Mouse (Mus musculus) Muller cell, postnatal 12 days (primary cell): Measurements from ENCODE around the gene Mgmt.

Experiments
- DNase-seq: peaks from one replicate; pipeline ENCODE4 v3.0.0-alpha.2; 2015; ENCODE audit errors: inconsistent ontology term

Mgmt gene

DNA sequence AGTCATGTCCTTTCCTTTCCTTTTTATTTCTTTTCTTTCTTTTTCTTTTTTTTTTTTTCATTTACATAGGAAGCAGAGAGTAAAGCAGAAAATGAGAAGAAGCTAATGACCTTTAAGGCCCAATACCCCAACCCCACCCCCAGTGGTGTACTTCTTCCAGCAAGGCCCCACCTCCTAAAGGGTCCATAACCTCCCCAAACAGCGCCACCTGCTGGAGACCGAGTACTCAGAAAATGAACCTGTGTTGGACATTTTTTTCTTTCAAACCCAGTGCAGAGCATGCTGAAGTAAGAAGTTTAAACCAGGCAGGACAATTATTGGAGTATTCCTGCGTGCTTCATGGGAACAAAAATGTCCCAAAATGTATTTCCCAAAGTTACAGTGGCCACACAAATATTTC lies 166.1 kb downstream of the Mgmt start:
- DNase-seq = no peak

DNA sequence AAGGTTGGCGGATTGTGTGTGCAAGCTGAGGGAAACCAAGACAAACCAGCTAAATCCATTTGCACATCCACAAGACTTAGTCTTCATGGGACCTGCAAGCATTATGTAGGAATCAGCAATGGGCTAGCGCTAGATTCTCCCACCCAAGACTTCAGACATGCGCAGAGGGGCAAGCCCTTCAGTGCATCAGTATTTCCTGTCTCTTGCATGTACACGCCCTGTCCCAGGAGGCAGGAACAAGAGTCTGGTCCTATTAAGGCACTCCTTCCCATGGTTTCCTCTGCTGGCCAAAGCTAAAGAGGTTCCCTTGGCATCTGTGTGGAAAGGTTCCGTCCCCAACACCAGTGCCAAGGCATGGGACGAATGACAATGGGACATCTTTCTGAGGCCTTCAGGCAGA lies 166.7 kb downstream of the Mgmt start:
- no peak for DNase-seq

DNA sequence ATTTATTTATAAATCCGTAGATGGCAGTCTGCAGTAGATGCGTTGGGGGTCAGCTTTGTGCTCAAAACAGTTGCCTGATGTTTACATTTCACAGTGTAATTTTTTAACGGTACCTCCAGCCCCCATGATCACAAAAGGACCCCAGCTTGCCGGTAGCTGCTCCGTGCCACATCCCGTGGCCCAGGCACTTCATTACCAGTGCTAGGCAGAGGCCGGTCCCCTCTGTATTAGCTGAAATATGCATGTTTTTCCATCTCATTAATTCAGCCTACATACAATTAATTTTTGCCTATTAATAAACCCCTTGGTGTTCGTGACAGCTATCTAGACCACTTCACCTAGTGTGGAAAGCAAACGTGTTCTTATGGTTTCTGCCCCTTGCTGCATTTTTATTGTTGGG lies 169.8 kb downstream of the Mgmt start:
- no peak for DNase-seq

DNA sequence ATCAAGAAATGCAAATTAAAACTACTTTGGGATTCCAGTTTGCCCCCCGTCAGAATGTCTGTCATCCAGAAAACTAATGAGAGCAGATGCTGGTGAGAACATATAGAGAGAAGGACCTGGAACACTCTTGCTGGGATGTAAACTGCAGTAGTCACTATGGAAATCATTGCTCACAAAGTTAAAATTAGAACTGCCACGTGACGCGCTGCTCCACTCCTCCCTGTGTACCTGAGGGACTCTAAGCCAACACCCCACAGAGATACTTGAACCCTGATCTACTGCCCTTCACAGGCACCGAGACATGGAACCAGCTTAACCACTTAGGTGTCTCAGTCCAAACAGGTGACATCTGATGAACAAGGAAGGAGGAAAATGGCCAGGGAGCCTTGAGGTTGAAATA lies 171.0 kb downstream of the Mgmt start:
- DNase-seq = no peak

DNA sequence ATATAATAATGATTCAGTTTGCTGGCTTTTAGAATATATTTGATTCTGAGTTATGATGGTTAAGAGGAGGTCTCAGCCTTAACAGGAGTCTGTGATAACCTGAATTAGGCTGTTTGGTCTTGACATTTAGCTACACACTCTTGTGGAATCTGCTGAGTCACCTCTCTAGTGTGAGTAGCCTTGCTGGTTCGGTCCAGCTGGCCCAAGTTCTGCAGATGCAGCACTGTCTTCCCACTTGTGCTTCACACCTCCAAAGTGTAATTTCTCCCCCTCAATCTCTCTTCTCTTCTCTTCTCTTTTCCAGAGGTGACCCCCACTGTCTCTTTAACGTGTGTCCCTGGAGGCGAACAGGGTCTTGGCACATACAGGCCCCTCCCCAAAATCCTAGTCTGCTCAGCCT lies 171.8 kb downstream of the Mgmt start:
- DNase-seq = no peak

DNA sequence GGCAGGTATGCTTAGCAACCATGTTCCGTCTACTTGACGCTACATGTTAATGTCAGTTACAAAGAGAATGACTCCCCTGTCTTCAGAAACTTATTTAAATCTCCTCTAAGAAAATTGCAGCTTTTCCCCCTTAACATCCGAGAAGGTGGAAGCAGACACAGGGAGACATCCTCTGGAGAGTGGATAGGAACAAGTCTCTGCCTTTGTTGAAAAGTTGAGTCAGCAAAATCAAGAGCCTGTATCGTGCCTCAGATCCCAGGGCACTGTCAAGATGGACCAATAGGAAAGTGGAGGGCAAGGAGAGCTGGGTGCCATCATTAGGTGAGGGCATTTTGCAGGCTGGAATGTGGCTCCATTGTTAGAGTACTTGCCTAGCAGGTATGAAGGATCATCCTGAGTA lies 172.6 kb downstream of the Mgmt start:
- no peak for DNase-seq

DNA sequence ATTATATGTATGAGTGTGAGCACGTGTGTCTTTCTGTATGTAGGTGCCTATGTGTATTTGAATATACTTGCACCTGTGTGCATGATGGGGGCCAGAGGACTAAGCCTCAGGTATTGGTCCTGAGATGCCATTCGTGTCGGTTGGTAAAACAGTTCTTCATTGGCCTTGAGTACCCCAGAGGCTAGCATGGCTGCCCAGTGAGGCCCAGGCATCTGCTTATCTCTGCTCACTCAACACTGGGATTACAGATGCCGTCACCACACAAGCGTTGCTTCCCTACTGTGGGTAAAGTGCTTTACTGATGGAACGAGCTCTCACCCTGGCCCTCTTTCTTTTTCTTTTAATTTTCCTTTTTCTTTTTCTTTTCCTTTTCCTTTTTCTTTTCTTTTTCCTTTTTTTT lies 173.3 kb downstream of the Mgmt start:
- no peak for DNase-seq

DNA sequence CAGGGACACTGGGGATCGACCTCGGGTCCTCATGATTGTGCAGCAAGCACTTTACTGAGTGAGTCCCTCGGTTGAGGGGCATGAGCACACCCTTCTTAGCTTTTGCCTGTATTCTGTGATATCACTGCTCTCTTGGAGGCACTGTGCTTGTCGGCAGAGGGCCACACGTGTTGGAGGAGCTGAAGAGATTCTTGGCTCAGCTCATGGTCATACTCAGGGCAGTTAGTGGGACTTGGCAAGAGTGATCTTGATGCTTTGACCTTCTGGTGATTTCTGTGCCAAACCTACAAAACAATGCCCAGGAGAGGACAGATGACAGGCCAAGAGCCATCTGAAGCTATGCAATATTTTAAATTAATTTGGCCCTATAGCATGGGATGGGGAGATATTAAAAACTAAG lies 174.4 kb downstream of the Mgmt start:
- DNase-seq = no peak

DNA sequence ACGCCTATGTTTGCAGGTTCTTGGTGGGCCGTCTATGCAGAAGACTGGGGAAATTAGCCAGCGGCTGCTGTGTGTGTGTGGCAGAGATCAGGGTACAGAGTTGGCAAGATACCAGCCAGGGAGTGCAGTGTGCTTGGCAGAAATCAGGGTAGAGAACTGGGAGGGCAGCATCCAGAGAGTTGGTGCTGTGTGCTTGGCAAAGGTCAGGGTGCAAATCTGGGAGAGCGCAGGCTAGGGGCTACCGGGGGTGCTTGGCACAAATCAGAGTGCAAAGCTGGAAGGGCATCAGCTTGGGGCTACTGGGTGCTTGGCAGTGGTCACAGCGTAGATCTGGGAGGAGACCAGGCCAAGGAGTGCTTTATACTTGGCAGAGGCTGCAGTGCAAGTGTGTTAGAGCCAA lies 175.4 kb downstream of the Mgmt start:
- no peak for DNase-seq

DNA sequence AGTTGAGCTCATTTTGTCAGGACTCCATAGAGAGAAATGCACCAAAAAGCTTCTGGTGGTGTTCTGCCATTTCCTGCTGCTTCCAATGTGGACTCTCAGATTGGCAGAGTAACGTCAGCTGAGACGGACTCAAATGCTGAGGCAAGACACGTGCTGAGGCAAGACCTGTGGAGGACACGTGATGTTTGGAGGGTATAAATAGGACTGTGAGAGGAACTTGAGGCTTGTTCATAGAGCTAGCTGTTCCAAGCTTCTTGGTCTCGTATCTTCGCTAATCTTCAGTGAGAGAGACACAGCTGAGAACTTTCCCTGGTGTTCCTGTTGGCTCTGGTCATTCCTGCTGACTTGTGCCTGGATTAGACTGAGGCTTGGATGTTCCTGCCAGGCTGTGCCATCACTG lies 176.9 kb downstream of the Mgmt start:
- DNase-seq = no peak

DNA sequence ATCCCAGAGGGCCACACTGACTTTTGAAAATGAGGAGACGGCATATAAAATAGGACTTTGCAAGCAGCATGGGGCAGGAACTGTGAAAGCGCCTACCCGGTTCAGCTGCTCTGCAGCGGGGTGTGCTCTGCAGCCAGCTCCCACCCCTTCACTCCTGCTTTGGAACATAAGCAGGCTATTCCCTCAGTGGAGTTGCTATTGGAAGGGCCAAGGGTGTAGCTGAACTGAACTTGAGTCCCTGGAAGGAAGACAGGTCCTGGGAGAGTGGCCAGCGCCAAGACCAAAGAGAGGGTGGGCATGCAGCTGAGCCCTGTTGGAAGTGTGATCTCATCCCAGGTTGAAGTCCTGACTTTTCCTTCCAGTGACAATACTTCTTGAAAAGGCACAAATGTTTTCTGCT lies 179.5 kb downstream of the Mgmt start:
- DNase-seq = no peak

DNA sequence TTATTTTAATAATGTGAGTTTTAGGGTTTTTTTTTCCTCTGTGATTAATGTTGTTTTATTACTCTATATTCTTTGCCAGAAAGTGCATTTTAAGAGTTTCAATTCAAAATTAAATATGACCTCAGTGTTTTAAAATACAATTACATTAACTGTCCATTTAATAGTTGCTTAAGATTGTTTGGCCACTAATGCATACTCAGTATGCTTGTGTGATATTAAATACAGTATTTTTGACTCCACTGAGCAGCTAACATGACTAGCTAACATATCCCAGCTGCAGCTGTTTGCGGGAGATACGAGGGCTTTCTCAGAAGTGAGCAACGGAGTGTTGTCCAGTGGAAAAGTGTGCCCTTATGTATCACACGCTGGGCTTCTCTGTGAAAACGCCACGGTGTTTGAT lies 179.9 kb downstream of the Mgmt start:
- no peak for DNase-seq

DNA sequence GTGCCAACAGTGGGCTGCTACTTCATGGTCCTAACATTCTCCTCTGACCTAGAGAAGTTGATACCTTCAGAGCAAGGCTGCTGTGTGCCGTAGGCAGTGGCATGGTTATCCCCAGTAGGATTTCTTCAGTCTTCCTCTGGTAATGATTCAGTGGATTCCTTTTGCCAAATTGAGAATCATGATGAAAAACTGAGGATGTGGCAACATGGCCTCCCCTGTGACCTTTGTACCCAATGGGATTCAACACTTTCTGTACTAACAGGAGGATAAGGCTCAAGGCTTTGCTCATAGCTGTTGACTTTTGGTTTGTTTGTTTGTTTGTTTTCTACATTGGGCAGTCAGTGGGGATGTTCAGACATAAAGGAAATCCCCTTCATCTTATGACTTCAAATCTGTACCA lies 180.9 kb downstream of the Mgmt start:
- no peak for DNase-seq

DNA sequence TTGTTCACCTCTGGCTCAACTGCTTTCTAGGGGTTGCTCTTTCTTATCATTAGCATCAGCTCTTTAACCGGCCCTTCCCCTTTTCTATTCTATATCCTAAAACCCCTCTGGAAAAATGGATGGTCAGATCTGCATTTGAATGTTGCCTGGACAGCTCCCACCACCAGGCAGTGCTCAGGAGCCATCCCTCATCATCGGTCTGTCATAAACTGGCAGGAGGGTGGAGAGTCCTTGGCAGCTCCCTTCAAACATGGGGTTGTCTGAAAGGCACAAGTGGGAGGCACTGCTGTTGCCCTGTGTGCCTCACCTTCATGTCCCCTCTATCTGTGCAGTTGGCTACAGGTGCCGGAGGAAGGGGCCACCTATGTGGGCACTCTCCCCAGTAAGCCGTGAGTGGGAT lies 185.8 kb downstream of the Mgmt start:
- no peak for DNase-seq

DNA sequence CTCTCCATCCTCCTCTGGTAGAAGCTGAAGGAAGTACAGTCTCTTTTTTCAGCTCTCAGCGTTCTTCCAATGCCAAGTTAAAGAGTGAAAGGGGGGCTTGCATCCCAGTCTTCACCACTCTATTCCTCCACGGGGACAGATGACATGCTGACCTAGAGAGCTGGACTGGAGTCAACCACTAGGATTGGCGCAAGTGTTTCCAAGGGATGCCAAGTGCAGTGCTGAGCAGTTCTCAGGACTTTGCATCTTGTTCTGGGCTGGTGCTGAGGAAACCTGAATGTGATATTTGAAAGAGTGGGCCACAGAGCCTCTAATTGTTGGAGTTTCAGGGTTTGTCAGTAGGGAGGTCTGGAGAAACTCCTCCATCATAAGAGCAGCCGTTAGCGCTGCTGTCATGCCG lies 187.8 kb downstream of the Mgmt start:
- DNase-seq = no peak

DNA sequence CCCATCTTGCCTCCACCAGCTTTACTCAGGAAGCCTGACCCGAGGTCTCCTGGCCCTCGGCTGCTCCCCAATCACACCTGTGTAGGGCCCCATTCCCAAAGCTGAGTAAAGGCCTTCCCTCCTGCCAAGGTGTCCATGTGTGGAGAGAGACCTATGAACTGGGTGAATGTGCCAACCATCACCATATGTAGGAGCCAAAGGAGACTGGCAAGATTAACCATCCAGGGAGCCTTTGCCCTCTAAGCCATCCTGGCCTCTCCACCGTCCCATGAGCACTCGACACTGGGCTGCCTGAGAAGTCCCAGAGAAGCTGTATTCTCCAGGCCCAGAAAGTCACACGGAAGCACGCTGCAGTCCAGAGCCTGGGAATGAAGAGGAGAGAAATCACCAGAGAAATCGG lies 190.2 kb downstream of the Mgmt start:
- no peak for DNase-seq

DNA sequence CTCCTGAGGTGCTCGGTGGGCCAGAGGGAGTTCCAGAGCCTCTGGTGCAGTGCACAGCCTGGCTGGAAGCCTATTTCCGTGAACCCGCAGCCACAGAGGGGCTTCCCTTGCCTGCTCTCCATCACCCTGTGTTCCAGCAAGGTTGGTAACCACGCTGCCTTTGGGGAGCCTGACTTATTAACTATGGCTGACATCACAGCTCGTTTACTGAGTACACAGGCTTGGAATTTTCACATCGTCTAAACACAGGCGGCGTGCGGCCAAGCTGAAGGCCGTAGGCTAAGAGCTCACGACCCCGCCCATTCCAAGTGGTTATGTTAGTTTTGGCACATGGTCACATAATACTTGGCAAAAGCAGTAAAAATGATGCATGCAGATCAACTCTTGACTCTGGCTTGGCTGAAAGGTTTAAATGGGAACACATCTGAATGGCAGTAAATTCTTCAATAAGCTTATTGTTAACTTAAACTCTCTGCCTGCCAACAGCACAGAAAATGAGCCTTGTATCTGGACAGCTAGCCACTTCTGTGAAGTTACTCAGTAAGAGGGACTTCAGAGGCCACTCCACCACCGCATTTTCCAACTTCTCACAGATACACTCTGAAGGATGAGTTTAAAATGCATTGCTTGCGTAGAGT lies 191.7 kb downstream of the Mgmt start:
- DNase-seq = peak; percentile 89

DNA sequence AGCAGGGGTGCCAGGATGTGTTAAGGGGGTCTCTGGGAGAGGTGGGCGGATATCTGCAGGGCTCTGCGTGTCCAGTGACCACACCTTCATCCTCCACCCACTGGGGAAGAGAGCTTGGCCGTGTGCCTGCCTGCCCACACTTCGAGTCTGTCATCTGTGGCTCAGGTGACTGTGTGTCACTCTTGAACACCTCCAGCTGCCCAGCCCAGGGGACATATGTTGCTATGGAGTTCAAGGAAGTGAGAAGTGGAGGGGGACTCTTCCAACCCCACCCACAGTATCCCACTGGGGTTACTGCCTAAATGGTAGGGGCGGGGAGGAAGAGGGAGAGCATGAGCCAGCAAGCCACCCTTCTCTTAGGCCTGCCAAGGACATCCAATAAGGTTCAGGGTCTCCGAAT lies 192.7 kb downstream of the Mgmt start:
- DNase-seq = no peak

DNA sequence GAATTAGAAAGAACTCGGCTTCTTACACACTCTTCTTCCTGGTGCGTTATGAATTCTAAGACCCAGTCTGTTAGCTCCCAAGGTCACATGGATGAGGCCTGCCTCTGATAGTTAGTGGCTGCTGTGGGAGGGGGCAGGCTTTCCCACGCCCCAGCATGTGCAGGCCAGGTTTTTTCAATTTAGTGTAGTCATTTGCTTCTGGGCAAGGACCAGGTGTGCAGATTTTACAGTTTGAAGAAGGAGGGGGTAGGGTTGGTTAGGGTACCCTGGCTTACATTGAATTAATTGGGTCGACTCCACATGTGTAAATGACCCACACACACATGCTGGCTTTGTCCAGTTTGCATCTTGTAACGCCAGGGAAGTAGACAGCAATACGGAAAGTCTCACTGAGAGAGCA lies 193.7 kb downstream of the Mgmt start:
- DNase-seq = no peak

DNA sequence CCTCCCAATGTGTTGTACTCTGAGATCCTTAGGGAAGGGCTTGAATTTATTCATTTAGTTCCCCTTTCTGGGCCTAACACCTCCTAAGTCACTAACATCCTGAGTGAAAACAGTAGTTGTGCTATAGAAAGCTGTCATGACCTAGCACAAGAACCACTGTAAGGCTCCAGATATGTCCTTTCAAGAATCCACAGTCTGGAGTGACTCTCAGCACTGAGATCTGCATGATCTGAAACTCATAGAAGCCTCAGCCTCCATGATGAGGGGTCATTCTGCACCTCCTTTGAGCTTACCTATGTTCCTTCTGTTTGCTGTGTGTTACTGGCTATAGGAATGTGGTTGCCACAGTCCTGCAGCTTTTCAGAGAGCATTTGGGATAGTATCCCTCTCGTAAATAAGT lies 200.1 kb downstream of the Mgmt start:
- no peak for DNase-seq

DNA sequence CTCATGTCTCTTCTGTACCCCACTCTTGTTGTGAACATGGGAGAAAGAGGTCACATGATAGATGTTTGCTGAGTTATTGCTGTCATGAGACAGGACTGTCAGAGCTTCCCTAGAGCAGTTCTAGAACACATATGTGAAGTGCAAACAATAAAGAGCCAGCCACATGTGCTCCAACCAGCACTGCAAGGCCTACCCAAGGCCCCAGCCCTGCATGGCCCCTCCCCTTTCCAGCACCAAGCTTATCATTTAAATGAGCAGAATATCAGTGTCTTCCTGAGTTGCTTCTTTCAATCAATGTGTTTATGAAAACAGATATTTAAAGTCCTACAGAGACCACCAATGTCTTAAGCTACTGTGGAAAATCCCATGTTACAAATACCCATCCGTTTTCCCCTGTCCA lies 201.3 kb downstream of the Mgmt start:
- no peak for DNase-seq

DNA sequence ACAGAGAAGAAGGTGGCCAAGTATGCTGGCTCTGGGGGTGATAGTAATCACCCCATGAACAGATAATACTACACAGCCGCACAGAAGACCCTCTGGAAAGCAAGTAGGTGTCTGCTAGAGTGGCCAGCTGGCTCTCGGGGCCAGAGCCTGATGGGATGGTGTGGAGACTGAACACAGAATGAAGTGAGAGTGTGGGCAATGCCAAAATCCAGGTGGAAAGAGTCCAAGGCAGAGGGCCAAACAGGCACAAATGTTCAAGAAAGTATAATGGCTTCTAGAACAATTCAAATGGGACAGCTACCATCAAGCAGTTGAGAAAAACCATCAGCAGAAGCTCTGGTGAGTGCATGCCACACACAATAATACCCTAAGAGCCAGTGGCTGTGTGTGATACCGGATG lies 205.4 kb downstream of the Mgmt start:
- DNase-seq = no peak

DNA sequence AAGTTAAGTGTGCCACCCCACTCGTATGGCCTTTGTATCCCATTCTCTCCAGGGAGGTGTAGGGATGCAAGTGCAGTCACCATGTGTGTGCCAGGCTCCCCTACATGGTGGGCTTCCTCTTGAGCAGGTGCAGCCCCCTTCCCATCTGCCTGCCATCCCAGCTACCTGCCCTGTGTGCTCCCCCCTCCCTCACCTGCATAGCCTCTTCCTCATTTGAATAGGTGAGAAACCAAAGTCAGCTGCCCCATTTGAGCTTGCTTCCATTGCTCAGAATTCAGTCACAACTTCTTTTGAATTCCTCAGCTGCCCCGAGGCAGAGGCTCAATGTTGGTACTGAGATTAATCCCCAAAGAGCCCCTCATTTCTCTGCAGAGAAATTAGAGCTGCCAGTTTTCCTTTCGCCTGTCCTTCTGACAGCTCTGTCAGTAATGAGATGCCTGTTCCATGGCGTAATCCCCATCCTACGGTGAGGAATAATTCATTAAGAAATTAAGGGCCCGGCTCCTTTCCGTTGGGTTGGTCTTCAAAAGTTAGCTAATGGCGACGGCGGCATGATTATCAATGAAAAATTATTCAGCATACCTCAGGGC lies 208.3 kb downstream of the Mgmt start:
- DNase-seq = no peak

DNA sequence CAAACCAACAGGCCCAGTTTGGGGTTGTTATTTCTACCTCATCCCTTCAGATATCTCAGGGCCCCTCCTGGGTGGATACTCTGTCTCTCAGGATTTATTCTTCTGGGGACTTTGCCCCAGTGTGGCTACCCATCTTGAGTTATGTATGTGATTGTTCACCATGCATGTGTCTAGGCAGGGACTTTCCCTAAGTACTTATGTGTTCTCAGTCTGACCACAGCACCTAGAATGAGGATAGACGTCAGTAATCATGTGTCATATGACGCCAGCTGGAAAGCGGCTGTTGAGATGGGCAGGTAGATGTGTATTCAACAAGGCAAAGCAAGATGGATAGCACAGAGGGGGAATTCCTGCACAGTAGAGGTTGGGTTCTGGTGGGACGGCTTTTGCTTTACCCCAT lies 217.7 kb downstream of the Mgmt start:
- DNase-seq = no peak
